Mouse (Mus musculus): Measurements from ENCODE around the gene Ccdc124.
A peak's percentile ranks its signal among the peaks of the same experiment; 100 is the strongest.

DNA sequence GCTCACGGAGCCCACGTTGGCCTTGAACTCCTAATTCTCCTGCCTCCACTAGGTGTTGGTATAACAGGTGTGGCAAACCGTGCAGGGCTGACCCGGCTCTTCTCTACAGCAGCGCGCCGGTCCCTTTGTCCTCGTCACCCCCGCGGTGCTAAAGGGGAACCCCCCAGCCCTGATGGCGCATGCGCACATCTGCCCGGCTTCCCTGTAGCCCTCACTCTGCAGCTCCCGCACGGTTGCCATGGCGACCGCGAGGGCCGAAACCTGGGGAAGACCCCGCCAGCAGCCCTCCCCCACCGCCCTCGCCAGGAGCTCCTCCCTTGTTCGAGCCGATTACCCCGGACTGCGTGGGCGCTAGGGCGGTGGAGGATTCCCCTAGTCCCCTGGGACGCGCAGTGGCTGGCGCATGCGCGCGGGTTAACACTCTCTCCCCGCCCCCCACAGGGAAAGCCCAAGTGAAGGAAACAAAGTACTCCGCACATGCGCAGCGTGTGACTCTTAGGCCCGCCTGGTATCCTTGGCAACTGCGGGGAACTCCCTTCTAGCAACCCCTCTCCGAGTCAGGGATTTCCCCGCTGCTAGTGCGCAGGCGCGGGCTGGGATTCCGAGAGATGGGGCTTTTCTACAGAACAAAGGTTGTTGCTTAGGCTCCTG lies 8.3 kb downstream of the Ccdc124 start:
- TF ChIP-seq HCFC1 (IDR thresholded peaks at IDR 0.05; ENCODE audit: borderline replicate concordance, insufficient read depth, low read length): no peak
- peak; percentile 64 for TF ChIP-seq ZNF384 (IDR thresholded peaks at IDR 0.05; ENCODE audit: low read depth, low read length)
- no peak for TF ChIP-seq MAFK (IDR thresholded peaks at IDR 0.05; ENCODE audit: insufficient read depth, low read depth, low read length)
